Mouse (Mus musculus) kidney, postnatal 10 days (tissue): Measurements from ENCODE around the gene Fgfrl1.
A peak's percentile ranks its signal among the peaks of the same experiment; 100 is the strongest.
"Not testable (repeated sequence)": the region's sequence is repeated elsewhere in the genome, so short reads cannot be mapped to it uniquely, and the experiment has no call there.

Experiments used
- DNase-seq: peaks from one replicate; pipeline ENCODE4 v3.0.0; 2021; ENCODE audit warnings: mixed read lengths

Fgfrl1 gene

GRCm38 (mm10) chr5:108701341-108702021 is 9.3 kb downstream of the Fgfrl1 start:
- no peak for DNase-seq

GRCm38 (mm10) chr5:108703754-108704626 is 11.8 kb downstream of the Fgfrl1 start:
- DNase-seq: no peak

- no peak for DNase-seq
Measured at GRCm38 (mm10) chr5:108707758-108708157, 15.6 kb downstream of the Fgfrl1 start.

- DNase-seq: peak; percentile 41
Measured at GRCm38 (mm10) chr5:108708419-108708818, 16.2 kb downstream of the Fgfrl1 start.

- DNase-seq: no peak
Measured at GRCm38 (mm10) chr5:108708981-108709731, 17.0 kb downstream of the Fgfrl1 start.

- DNase-seq: no peak
Measured at GRCm38 (mm10) chr5:108711968-108712367, 19.8 kb downstream of the Fgfrl1 start.

GRCm38 (mm10) chr5:108713096-108713495 is 20.9 kb downstream of the Fgfrl1 start:
- DNase-seq: no peak

GRCm38 (mm10) chr5:108713691-108714090 is 21.5 kb downstream of the Fgfrl1 start:
- DNase-seq: no peak

GRCm38 (mm10) chr5:108714149-108714548 is 22.0 kb downstream of the Fgfrl1 start:
- DNase-seq: no peak

- DNase-seq: no peak
Measured at GRCm38 (mm10) chr5:108715974-108716373, 23.8 kb downstream of the Fgfrl1 start.

GRCm38 (mm10) chr5:108718051-108718450 is 25.9 kb downstream of the Fgfrl1 start:
- DNase-seq: no peak

- no peak for DNase-seq
Measured at GRCm38 (mm10) chr5:108719761-108720160, 27.6 kb downstream of the Fgfrl1 start.

GRCm38 (mm10) chr5:108724006-108724405 is 31.8 kb downstream of the Fgfrl1 start:
- DNase-seq: no peak

GRCm38 (mm10) chr5:108726557-108727248 is 34.5 kb downstream of the Fgfrl1 start:
- peak; percentile 86 for DNase-seq

GRCm38 (mm10) chr5:108727425-108727824 is 35.2 kb downstream of the Fgfrl1 start:
- DNase-seq: no peak

GRCm38 (mm10) chr5:108741844-108742243 is 49.7 kb downstream of the Fgfrl1 start:
- DNase-seq: no peak

GRCm38 (mm10) chr5:108742596-108742995 is 50.4 kb downstream of the Fgfrl1 start:
- DNase-seq: no peak

GRCm38 (mm10) chr5:108743856-108744255 is 51.7 kb downstream of the Fgfrl1 start:
- DNase-seq: no peak

- DNase-seq: no peak
Measured at GRCm38 (mm10) chr5:108744629-108745028, 52.4 kb downstream of the Fgfrl1 start.

- DNase-seq: no peak
Measured at GRCm38 (mm10) chr5:108750328-108751210, 58.4 kb downstream of the Fgfrl1 start.

- DNase-seq: not testable (repeated sequence)
Measured at GRCm38 (mm10) chr5:108751258-108751657, 59.1 kb downstream of the Fgfrl1 start.
